ENCODE assay signal across 18 mouse cellular contexts in genomic region chr2:170706488-170706887, GRCm38 (mm10). TPM values are rescaled to one million over a fixed set of nuclear protein-coding genes. Genes with fewer than 3 reads are reported as not detected.
"Had no signal": no experiment of that assay in that cellular context is flagged by ENCODE, and none has a peak within 500 bp of the region (broad histone marks: within the 10 kb centered on the region; RNA-seq: fewer than 3 reads in every experiment).

No protein-coding gene starts in this region.

- ATAC-seq: liver, postnatal 0 days; lung, postnatal 0 days; midbrain, embryonic 13.5 days; midbrain, embryonic 15.5 days had no signal

- H3K4me3 ChIP-seq: liver, embryonic 15.5 days; lung, embryonic 15.5 days; midbrain, embryonic 13.5 days; midbrain, embryonic 15.5 days; neural tube, embryonic 12.5 days; stomach, embryonic 15.5 days had no signal

- H3K9me3 ChIP-seq: lung, embryonic 15.5 days; midbrain, embryonic 13.5 days; midbrain, embryonic 15.5 days; neural tube, embryonic 12.5 days; stomach, embryonic 15.5 days had no signal

- H3K4me1 ChIP-seq: liver, embryonic 15.5 days; lung, embryonic 15.5 days; midbrain, embryonic 13.5 days; midbrain, embryonic 15.5 days; neural tube, embryonic 12.5 days; stomach, embryonic 15.5 days had no signal

- H3K27me3 ChIP-seq: liver, embryonic 15.5 days; lung, embryonic 15.5 days; midbrain, embryonic 13.5 days; midbrain, embryonic 15.5 days; neural tube, embryonic 12.5 days; stomach, embryonic 15.5 days had no signal

- H3K36me3 ChIP-seq: liver, embryonic 15.5 days; lung, embryonic 15.5 days; midbrain, embryonic 13.5 days; midbrain, embryonic 15.5 days; neural tube, embryonic 12.5 days; stomach, embryonic 15.5 days had no signal

- DNase-seq: liver, postnatal 0 days; lung, adult 2 months; lung, postnatal 14 days; lung, postnatal 36 days; right cerebral cortex, postnatal 14 days; thymus, adult 2 months; thymus, postnatal 25 days; thymus, postnatal 4 days had no signal

RNA-seq across cellular contexts. Expression of gene Dok5, which starts 25.1 kb away (rescaled TPM):
- total RNA-seq: monocyte, adult 5-6 weeks; neutrophil, adult 5-6 weeks had no signal
- polyA plus RNA-seq: macrophage had no signal
